Mouse (Mus musculus): ENCODE data around the gene Slc25a18.

Slc25a18 gene

DNA sequence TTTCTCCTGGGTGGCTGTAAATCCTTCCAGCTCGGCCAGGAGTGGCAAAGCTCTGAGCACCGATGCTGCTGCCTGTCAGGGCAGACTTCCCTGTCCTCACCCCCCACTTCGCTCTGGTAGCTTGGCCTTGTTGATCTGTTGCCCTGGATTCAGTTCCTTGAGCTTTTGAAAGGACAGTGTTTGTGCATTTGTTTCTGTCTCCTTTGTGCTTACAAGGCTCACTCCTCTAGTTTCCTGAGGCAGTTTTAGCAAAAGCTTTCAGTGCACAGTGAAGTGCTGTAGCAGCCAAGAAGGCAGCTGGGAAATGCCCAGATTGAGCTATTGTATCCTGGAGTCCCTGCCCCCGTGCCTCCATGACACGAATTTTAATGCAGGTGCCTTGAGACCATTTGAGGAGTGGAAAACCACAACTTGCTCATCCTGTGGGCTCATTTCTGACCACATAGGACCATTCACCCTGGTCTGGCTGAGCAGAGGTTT, at the start of gene Slc25a18:
Gene Slc25a18, plus strand, starts transcription at position 430 of the 480 bp plus-strand sequence.
- no peak for DNase-seq (ENCODE audit: low spot score in 2 of 2)

DNA sequence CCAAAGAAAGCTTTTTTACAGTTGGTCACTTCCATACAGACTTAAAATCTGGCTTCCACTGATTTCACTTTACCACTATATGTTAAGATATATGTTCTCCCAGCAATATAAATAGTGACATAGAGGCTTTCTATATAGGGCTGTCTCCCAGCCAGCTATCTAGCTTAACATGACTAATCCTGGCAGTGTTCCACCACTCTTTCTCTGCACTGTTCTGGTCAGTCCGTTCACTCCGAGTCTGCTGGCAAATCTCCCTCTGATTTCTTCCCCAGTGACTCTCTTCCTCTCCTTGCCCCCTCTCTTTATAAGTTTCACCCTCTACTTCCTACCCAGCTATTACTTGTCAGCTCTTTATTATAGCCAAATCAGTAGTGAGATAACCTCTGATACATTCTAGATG, 47.4 kb upstream of the Slc25a18 start:
- no peak for DNase-seq (ENCODE audit: low spot score in 2 of 2)

DNA sequence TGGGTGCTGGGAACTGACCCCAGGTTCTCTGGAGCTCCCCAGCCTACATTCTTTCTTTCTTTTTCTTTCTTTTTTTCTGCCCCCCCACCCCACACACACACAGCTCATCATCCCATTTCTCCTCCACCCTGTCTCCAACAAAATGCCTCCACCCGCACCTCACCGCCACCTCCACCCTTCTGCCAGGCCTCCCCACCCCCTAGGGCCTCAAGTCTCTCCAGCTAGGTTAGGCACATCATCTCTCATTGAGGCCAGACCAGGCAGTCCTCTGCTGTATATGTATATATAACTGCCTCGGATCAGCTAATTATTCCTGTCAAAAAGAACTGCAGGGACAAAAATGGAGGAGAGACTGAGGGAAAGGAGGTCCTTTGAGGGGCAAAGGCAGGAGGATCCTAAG, 37.4 kb upstream of the Slc25a18 start:
- no peak for DNase-seq (ENCODE audit: low spot score in 2 of 2)

DNA sequence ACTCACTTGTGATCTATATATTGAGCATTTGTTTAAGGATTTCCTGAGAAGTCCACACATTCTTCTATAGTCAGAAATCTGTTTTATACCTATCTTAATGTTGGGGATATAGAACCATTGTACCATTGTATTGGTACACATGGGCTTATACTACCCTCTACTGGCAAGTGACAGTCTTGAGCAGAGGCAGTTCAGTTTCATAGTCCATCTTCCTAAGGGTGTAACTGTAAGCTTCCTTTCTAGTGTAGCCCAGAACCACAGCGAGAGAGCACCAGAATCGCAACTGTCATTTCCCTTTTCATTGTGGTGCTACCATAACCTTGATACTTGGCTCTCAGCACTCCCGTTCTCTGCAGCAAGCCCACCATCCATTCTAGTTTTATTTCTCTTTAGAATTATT, 36.8 kb upstream of the Slc25a18 start:
- DNase-seq (ENCODE audit: low spot score in 2 of 2) = no peak

DNA sequence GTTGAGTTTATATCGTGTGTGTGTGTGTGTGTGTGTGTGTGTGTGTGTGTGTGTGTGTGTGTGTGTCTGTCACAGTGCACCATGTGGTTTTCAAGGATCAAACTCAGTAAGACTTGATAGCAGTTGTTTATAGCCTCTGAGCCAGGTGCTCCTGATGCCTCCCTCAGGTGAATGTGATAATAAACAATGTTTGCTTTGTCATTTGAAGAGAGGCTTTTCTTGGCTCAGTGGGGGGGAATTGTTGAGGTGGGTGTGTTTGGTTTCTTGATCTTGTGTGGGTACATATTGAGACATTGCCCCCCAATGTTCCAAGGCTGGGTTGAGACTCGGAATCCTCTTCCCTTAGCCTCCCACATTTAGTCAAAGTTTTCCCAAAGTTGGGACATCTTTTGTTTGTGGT, 30.2 kb upstream of the Slc25a18 start:
- no peak for DNase-seq (ENCODE audit: low spot score in 2 of 2)

- DNase-seq (ENCODE audit: low spot score in 2 of 2) = no peak
These were observed 29.1 kb upstream of the Slc25a18 start for GRCm38 (mm10) chr6:120744266-120744665.

DNA sequence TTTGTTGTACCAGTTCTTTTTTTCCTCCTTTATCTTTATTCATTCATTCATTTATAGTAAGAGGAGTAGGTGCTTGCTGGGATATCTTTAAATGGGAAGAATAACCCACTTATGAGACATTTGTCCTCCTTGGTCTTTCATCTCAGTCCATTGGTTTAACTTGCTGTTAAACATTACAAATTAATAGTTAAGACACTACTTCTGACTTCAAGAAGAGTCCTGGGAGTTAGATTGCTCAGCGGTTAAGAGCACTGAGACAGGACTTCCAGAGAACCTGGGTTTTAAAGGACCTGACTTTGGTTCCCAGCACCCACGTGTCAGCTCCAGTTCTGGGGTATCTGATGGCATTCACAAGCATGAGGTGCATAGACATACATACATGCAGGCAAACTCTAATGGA, 27.0 kb upstream of the Slc25a18 start:
- no peak for DNase-seq (ENCODE audit: low spot score in 2 of 2)

DNA sequence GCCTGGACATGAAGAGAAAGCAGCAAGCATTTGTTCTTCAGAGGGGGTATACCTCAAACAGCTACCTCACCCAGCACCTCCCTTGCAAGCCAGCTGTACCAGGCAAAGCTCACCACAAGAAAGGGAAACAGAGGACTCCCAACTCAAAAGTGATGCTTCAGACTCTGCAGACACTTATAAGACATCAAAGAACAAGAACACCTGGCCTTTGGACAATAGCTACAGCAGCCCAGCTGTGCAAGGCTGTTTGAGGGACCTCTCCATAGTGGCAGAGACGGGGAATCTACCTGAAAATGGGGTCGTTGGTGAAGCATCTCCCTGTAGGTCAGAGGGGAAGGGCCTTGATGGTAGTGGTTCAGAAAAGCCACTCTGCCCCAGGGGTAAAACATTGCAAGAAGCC, 12.2 kb upstream of the Slc25a18 start:
- DNase-seq (ENCODE audit: low spot score in 2 of 2) = no peak

DNA sequence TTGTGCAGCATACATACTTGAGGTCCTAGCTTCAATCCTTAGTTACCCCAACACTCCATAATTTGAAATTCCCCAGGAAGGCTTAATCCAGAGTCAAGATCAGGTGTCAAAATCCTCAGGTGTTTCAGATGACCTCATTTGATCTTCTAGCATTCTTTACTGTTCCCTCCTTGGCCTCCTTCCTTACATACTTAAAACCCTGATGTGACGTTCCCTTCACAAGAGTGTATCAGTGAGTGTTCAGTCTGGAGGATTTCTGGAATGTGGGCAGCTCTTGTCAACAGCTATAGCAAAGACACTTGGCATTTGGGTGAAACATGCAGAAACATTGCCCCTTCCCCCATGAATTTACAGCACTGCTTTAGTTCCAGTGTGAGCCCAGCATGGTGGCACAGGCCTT, 3.4 kb upstream of the Slc25a18 start:
- no peak for DNase-seq (ENCODE audit: low spot score in 2 of 2)

- no peak for DNase-seq (ENCODE audit: low spot score in 2 of 2)
These were observed 2.0 kb upstream of the Slc25a18 start for GRCm38 (mm10) chr6:120771366-120771765.

GRCm38 (mm10) chr6:120772025-120772424, 1.4 kb upstream of the Slc25a18 start:
- DNase-seq (ENCODE audit: low spot score in 2 of 2) = no peak

- DNase-seq (ENCODE audit: low spot score in 2 of 2) = no peak
These were observed 385 bp downstream of the Slc25a18 start for GRCm38 (mm10) chr6:120773763-120774162.

GRCm38 (mm10) chr6:120776286-120776685, 2.9 kb downstream of the Slc25a18 start:
- no peak for DNase-seq (ENCODE audit: low spot score in 2 of 2)

DNA sequence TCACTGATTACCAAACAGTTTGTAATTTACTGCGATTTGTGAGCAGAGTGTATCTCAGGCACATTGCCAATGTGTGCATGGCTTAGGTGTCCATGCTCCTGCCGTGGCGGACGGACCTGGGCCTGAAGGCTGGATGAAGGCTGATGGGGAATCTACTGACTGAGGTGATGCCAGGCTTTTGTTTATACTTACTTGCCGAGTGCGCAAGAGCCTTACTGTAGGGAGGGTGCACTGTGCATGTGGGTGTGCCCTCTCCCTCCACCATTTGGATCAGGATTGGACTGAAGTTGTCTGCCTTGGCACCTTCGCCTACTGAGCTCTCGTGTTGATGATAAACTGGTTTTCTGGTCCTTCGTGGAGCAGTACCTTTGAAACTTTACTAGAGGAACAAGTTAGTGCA, 4.2 kb downstream of the Slc25a18 start:
- DNase-seq (ENCODE audit: low spot score in 2 of 2) = no peak

- DNase-seq (ENCODE audit: low spot score in 2 of 2) = no peak
These were observed 4.8 kb downstream of the Slc25a18 start for GRCm38 (mm10) chr6:120778226-120778625.

DNA sequence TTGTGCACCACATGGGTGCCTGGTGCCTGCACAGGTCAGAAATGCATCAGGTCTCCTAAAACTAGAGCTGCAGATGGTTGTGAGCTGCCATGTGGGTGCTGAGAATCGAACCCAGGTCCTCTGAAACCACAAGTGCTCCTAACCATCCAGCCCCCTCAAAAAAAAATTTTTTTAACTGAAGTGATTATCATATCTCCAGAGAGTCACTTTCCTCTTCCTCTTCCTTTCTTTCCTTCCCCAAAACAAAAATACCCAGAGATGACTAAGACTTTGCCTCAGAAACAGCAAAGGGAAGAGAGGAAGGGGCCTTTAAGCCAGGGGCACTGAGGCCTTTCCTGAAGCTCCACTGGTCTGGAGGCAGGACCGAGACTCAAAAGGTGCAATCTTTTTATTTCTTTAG, 9.6 kb downstream of the Slc25a18 start:
- DNase-seq (ENCODE audit: low spot score in 2 of 2) = no peak

GRCm38 (mm10) chr6:120784351-120784750, 11.0 kb downstream of the Slc25a18 start:
- DNase-seq (ENCODE audit: low spot score in 2 of 2) = no peak

DNA sequence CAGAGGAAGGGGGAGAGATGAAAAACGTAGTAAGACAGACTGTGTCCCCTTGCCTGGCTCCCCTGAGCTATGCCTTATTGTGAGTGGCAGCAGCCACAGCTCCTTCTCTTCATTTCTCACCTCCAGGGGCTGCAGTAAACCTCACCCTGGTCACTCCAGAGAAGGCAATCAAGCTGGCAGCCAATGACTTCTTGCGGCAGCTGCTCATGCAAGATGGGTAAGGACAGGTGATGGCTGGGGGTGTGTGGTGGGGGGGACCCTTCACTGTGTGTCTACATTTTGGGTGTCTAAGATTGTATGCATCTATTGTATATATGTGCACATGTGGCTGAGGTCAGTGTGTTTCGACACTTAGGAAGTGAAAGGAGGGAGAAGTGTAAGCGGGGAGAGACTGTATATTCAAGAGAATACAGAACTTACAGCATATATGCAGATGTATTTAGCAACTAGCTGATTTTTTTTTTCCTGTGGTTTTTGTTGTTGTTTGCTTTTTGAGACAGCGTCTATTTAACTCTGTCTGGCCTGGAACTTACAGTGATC, 14.8 kb downstream of the Slc25a18 start:
- DNase-seq (ENCODE audit: low spot score in 2 of 2) = no peak

GRCm38 (mm10) chr6:120788904-120789303, 15.5 kb downstream of the Slc25a18 start:
- DNase-seq (ENCODE audit: low spot score in 2 of 2) = no peak

GRCm38 (mm10) chr6:120790153-120790552, 16.8 kb downstream of the Slc25a18 start:
- no peak for DNase-seq (ENCODE audit: low spot score in 2 of 2)

DNA sequence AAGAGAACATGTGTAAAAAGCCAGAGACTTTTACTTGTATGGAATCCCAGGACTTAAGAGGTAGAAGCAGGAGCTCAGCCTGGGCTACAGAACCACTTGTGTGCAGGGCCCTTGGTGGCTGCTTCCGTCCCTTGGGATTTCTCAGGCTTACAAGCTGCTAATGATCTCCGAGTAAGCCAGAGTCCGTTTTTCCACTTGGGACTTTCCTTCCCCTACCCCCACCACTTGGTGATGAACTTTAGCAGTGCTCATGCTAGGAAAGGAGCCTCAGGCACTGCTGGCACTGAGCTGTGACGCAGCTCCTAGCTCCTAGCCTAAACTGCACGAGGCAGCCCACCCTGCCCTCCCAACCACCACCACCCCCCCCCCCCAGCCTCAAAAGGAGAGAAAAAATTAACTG, 17.3 kb downstream of the Slc25a18 start:
- no peak for DNase-seq (ENCODE audit: low spot score in 2 of 2)

- no peak for DNase-seq (ENCODE audit: low spot score in 2 of 2)
These were observed 19.6 kb downstream of the Slc25a18 start for GRCm38 (mm10) chr6:120792947-120793346.

GRCm38 (mm10) chr6:120795422-120796086, 22.2 kb downstream of the Slc25a18 start:
- no peak for DNase-seq (ENCODE audit: low spot score in 2 of 2)

DNA sequence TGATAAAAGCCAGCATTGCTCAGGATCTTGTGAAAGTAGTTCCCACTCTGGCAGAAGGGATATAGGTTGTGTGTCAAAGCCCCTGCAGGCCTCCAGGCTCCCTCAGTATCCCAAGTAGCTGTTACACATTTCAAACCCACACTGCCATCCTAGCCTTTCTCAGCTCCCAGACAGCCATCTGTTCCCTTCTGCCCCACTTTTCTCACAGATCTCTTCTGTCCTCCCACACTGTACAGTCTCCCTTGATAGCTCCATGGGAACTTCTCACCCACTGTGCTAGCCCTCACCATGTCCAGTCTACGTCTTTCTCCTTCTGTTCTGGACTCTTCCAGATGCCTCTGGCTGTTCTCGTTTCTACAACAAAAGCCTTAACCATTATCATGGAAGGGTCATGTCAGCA, 22.7 kb downstream of the Slc25a18 start:
- no peak for DNase-seq (ENCODE audit: low spot score in 2 of 2)

Measured in spleen, postnatal 14 days (tissue).